Mouse (Mus musculus) myocyte (in vitro differentiated cells): ENCODE results near the gene Nr2e3. TPM values are rescaled to one million over a fixed set of nuclear protein-coding genes. Genes with fewer than 3 reads are reported as not detected.

Experiments
- H3K27me3 ChIP-seq: one replicate; pipeline ENCODE4 v1.6.1; 2011; ENCODE audit not compliant: control insufficient read depth, insufficient read depth, insufficient read length
- H3K36me3 ChIP-seq: one replicate; pipeline ENCODE4 v1.6.1; 2011; ENCODE audit not compliant: control insufficient read depth, insufficient read depth
- H3K4me2 ChIP-seq: one replicate; pipeline ENCODE4 v1.6.1; 2011; ENCODE audit warnings: low read depth, control low read depth
- H3K4me3 ChIP-seq: one replicate; pipeline ENCODE4 v1.5.1; 2011; ENCODE audit warnings: mild to moderate bottlenecking, control low read depth, moderate library complexity
- H3K79me2 ChIP-seq: one replicate; pipeline ENCODE4 v1.6.1; 2011; ENCODE audit not compliant: control insufficient read depth, insufficient read depth
- H3ac ChIP-seq: one replicate; pipeline ENCODE4 v1.6.1; 2011; ENCODE audit not compliant: control insufficient read depth, insufficient read length
- CEBPB ChIP-seq: IDR thresholded peaks from 2 replicates; pipeline ENCODE4 v1.6.1; 2011; ENCODE audit warnings: mild to moderate bottlenecking, moderate library complexity; ENCODE audit not compliant: poor library complexity, insufficient read depth, severe bottlenecking
- MAX ChIP-seq: IDR thresholded peaks from one replicate; pipeline ENCODE4 v1.6.1; 2011; ENCODE audit warnings: low read depth, mild to moderate bottlenecking, control low read depth
- MYOD1 ChIP-seq, 3 experiments: IDR thresholded peaks; one replicate each; pipeline ENCODE4 v1.6.1; 2011; ENCODE audit warnings: control low read depth in 2 of 3, low read depth in 2 of 3, mild to moderate bottlenecking in 2 of 3, moderate library complexity in 1 of 3; ENCODE audit not compliant: insufficient read length in 2 of 3, control insufficient read depth in 1 of 3
- MYOG ChIP-seq, 3 experiments: IDR thresholded peaks; one replicate each; pipeline ENCODE4 v1.6.1; 2011; ENCODE audit warnings: control low read depth in 2 of 3, low read depth in 2 of 3, mild to moderate bottlenecking in 2 of 3; ENCODE audit not compliant: insufficient read length in 2 of 3, control insufficient read depth in 1 of 3, insufficient read depth in 1 of 3
- POLR2A ChIP-seq: IDR thresholded peaks from one replicate; pipeline ENCODE4 v1.6.1; 2011; ENCODE audit warnings: low read depth, mild to moderate bottlenecking, control low read depth, moderate library complexity; ENCODE audit not compliant: insufficient read length
- POLR2AphosphoS2 ChIP-seq: IDR thresholded peaks from one replicate; pipeline ENCODE4 v1.6.1; 2011; ENCODE audit warnings: low read depth, control low read depth; ENCODE audit not compliant: insufficient read length
- REST ChIP-seq: IDR thresholded peaks from one replicate; pipeline ENCODE4 v1.6.1; 2011; ENCODE audit warnings: mild to moderate bottlenecking, control low read depth, moderate library complexity; ENCODE audit not compliant: insufficient read depth, insufficient read length
- SRF ChIP-seq: IDR thresholded peaks from one replicate; pipeline ENCODE4 v1.6.1; 2011; ENCODE audit warnings: low read depth; ENCODE audit not compliant: control insufficient read depth, insufficient read length
- TCF12 ChIP-seq: IDR thresholded peaks from one replicate; pipeline ENCODE4 v1.6.1; 2011; ENCODE audit warnings: mild to moderate bottlenecking, control low read depth; ENCODE audit not compliant: poor library complexity, insufficient read depth, severe bottlenecking
- USF1 ChIP-seq: IDR thresholded peaks from one replicate; pipeline ENCODE4 v1.6.1; 2011; ENCODE audit warnings: low read depth, mild to moderate bottlenecking, control low read depth, moderate library complexity
- polyA plus RNA-seq: library from polyadenylated mRNA; unstranded; fragments of >200 nt; fragmentation: generic; extraction: Trizol; gene quantifications from one replicate; pipeline ENCODE4 v1.2.1, GENCODE M21; 2012; ENCODE audit warnings: missing spikeins

The Nr2e3 gene
- polyA plus RNA-seq, 1 experiment: not detected

GRCm38 (mm10) chr9:59951943-59952342 is 8.5 kb downstream of the Nr2e3 start:
- H3K4me2 ChIP-seq: no peak overlapping the region
- no peaks in the 10 kb centered on the region for H3K79me2 ChIP-seq
- TF ChIP-seq SRF: no peak
- no peaks in the 10 kb centered on the region for H3K36me3 ChIP-seq
- no peak overlapping the region for H3K4me3 ChIP-seq
- H3K27me3 ChIP-seq: peaks cover 46% of the 10 kb centered on the region
- no peak overlapping the region for H3ac ChIP-seq

GRCm38 (mm10) chr9:59951001-59951750 is 9.3 kb downstream of the Nr2e3 start:
- Histone ChIP-seq H3K36me3 (no peaks in the 10 kb centered on the region), H3K27me3 (peaks cover 52% of the 10 kb centered on the region), H3K79me2 (no peaks in the 10 kb centered on the region), H3K4me2 (no peak overlapping the region), H3K4me3 (no peak overlapping the region), H3ac (no peak overlapping the region)
- TF ChIP-seq MYOD1 (IDR thresholded peaks at IDR 0.05; ENCODE audit: control insufficient read depth in 1 of 3, insufficient read length in 2 of 3, low read depth in 2 of 3) (no peak), MAX (no peak), SRF (no peak), POLR2A (no peak), USF1 (no peak), MYOG (IDR thresholded peaks at IDR 0.05; ENCODE audit: control insufficient read depth in 1 of 3, insufficient read depth in 1 of 3, insufficient read length in 2 of 3, low read depth in 2 of 3) (no peak)

- H3K4me3 ChIP-seq: no peak overlapping the region
- H3ac ChIP-seq: no peak overlapping the region
- no peaks in the 10 kb centered on the region for H3K36me3 ChIP-seq
- H3K27me3 ChIP-seq: peaks cover 64% of the 10 kb centered on the region
- H3K4me2 ChIP-seq: no peak overlapping the region
- no peaks in the 10 kb centered on the region for H3K79me2 ChIP-seq
- no peak for TF ChIP-seq MYOG (IDR thresholded peaks at IDR 0.05; ENCODE audit: control insufficient read depth in 1 of 3, insufficient read depth in 1 of 3, insufficient read length in 2 of 3, low read depth in 2 of 3)
- TF ChIP-seq POLR2AphosphoS2: no peak
- no peak for TF ChIP-seq REST
- no peak for TF ChIP-seq USF1
- TF ChIP-seq TCF12: no peak
Measured at GRCm38 (mm10) chr9:59949981-59950380, 10.5 kb downstream of the Nr2e3 start.

DNA sequence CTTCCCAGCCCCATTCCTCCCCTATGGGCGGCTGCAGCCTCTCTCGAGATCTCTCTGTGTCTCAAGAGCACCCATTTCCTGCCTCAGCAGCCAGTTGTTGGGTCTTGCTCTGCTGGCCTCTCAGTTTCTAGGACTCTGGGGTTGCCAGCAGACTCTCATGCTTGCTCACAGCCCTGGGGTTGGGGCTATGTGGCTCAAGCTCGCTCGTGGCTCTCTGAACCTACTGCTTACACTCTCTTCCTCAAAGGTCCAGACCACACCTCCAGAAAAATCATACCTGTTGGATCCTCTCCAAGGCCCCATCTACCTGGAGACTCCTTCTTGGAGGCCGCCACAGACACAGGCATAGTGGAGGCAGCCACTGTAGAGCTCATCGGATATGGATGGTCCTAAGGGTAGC is 10.9 kb downstream of the Nr2e3 start:
- TF ChIP-seq POLR2A (no peak), MAX (no peak), MYOD1 (IDR thresholded peaks at IDR 0.05; ENCODE audit: control insufficient read depth in 1 of 3, insufficient read length in 2 of 3, low read depth in 2 of 3) (no peak)
- H3K27me3 ChIP-seq: peaks cover 66% of the 10 kb centered on the region
- H3K4me3 ChIP-seq: no peak overlapping the region
- H3K4me2 ChIP-seq: no peak overlapping the region
- H3K79me2 ChIP-seq: no peaks in the 10 kb centered on the region
- no peak overlapping the region for H3ac ChIP-seq
- no peaks in the 10 kb centered on the region for H3K36me3 ChIP-seq

GRCm38 (mm10) chr9:59948691-59949250 is 11.7 kb downstream of the Nr2e3 start:
- no peak overlapping the region for H3ac ChIP-seq
- TF ChIP-seq MAX: no peak
- H3K4me2 ChIP-seq: no peak overlapping the region
- H3K4me3 ChIP-seq: no peak overlapping the region
- H3K79me2 ChIP-seq: no peaks in the 10 kb centered on the region
- no peaks in the 10 kb centered on the region for H3K36me3 ChIP-seq
- H3K27me3 ChIP-seq: peaks cover 66% of the 10 kb centered on the region

DNA sequence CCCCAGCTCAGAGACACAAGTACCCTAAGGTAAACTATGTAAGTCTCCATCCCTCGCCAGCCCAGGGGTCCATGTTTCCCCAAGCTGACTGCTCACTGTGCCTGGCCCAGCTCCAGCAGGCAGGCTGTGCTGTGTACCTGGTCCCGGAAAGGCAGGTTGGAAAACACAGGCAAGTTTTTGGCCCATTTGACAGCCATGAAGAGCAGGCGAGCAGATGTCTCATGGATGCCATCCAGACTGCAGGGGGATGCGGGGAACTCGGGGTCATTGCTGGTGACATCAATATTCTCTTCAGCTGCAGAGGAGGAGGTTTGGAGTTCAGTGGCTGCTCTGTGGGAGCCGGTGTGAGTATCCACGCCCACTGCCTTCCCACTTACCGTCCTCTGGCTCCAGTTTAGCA is 12.2 kb downstream of the Nr2e3 start:
- no peak for TF ChIP-seq POLR2AphosphoS2
- no peak for TF ChIP-seq CEBPB
- no peak for TF ChIP-seq USF1
- no peak for TF ChIP-seq MYOD1 (IDR thresholded peaks at IDR 0.05; ENCODE audit: control insufficient read depth in 1 of 3, insufficient read length in 2 of 3, low read depth in 2 of 3)
- no peak for TF ChIP-seq MYOG (IDR thresholded peaks at IDR 0.05; ENCODE audit: control insufficient read depth in 1 of 3, insufficient read depth in 1 of 3, insufficient read length in 2 of 3, low read depth in 2 of 3)
- no peak for TF ChIP-seq TCF12
- no peak for TF ChIP-seq MAX
- no peaks in the 10 kb centered on the region for H3K36me3 ChIP-seq

More for the DNA sequence above, 12.2 kb downstream of the Nr2e3 start:
- H3K4me3 ChIP-seq: no peak overlapping the region
- no peak overlapping the region for H3K4me2 ChIP-seq
- no peak overlapping the region for H3ac ChIP-seq
- H3K79me2 ChIP-seq: no peaks in the 10 kb centered on the region
- H3K27me3 ChIP-seq: peaks cover 66% of the 10 kb centered on the region
